Mouse (Mus musculus) CD4-positive, CD25-positive, alpha-beta regulatory T cell, adult 2 months (primary cell): ENCODE measurements around the gene Bsph1.
"Not testable (repeated sequence)": the region's sequence is repeated elsewhere in the genome, so short reads cannot be mapped to it uniquely, and the experiment has no call there.

Source experiments
- DNase-seq: peaks from one replicate; pipeline ENCODE4 v3.0.0-alpha.2; 2012; ENCODE audit warnings: low read depth, low spot score

Gene Bsph1

GRCm38 (mm10) chr7:13450541-13450940 lies at the start of gene Bsph1:
Gene Bsph1, plus strand, starts transcription at chr7:13450841.
- not testable (repeated sequence) for DNase-seq

- peak; percentile 64 for DNase-seq
Measured at GRCm38 (mm10) chr7:13511539-13511938, 60.9 kb downstream of the Bsph1 start.
